Mouse (Mus musculus): ENCODE results near the gene Gm28539. TPM values are rescaled to one million over a fixed set of nuclear protein-coding genes. Genes with fewer than 3 reads are reported as not detected.

Gm28539 gene
- polyA plus RNA-seq, 1 experiment from 2014 or later, result not detected

- Histone ChIP-seq H3K4me1 (ENCODE audit: insufficient read depth) (peaks cover 4% of the 10 kb centered on the region; the same call in 1 of the 2 replicates), H3K36me3 (ENCODE audit: insufficient read depth) (peaks cover 28% of the 10 kb centered on the region; the same call in 1 of the 2 replicates), H3K27ac (ENCODE audit: low read depth) (peak overlapping the region; percentile 95), H3K4me2 (peak overlapping the region; percentile 87), H3K9ac (peak overlapping the region; percentile 87), H3K9me3 (ENCODE audit: low read depth, low read length) (no peaks in the 10 kb centered on the region), H3K27me3 (ENCODE audit: insufficient read depth, low read length) (no peaks in the 10 kb centered on the region), H3K4me3 (ENCODE audit: low read depth, low read length) (peak overlapping the region; percentile 94)
- WGBS, result 19% methylated on average over 20 of the region's 20 CpGs
- ATAC-seq (ENCODE audit: insufficient read depth) (no peak), DNase-seq (no peak)
- TF ChIP-seq CTCF (IDR thresholded peaks at IDR 0.05; ENCODE audit: low read depth), result no peak; the same call in 1 of the 2 replicates
These were observed 41.8 kb downstream of the Gm28539 start for GRCm38 (mm10) chr16:18878091-18878720.

- DNase-seq (no peak), ATAC-seq (ENCODE audit: insufficient read depth) (no peak)
- Histone ChIP-seq H3K9me3 (ENCODE audit: low read depth, low read length) (no peaks in the 10 kb centered on the region), H3K4me3 (ENCODE audit: low read depth, low read length) (no peak overlapping the region), H3K27ac (ENCODE audit: low read depth) (no peak overlapping the region), H3K4me2 (no peak overlapping the region), H3K4me1 (ENCODE audit: insufficient read depth) (no peaks in the 10 kb centered on the region), H3K36me3 (ENCODE audit: insufficient read depth) (peaks cover 12% of the 10 kb centered on the region; the same call in 1 of the 2 replicates), H3K9ac (no peak overlapping the region), H3K27me3 (ENCODE audit: insufficient read depth, low read length) (no peaks in the 10 kb centered on the region)
- TF ChIP-seq CTCF (IDR thresholded peaks at IDR 0.05; ENCODE audit: low read depth), result no peak
These were observed 47.7 kb downstream of the Gm28539 start for GRCm38 (mm10) chr16:18884044-18884443.

GRCm38 (mm10) chr16:18893840-18894372, 57.5 kb downstream of the Gm28539 start:
- 60% methylated on average over 4 of the region's 4 CpGs for WGBS
- H3K4me1 ChIP-seq (ENCODE audit: insufficient read depth), result no peaks in the 10 kb centered on the region
- H3K36me3 ChIP-seq (ENCODE audit: insufficient read depth), result peaks cover 28% of the 10 kb centered on the region
- no peak for TF ChIP-seq CTCF (IDR thresholded peaks at IDR 0.05; ENCODE audit: low read depth)
- no peak for DNase-seq
- no peak for ATAC-seq (ENCODE audit: insufficient read depth)
- H3K9ac ChIP-seq, result no peak overlapping the region
- no peak overlapping the region for H3K4me3 ChIP-seq (ENCODE audit: low read depth, low read length)
- H3K9me3 ChIP-seq (ENCODE audit: low read depth, low read length), result no peaks in the 10 kb centered on the region
- H3K27me3 ChIP-seq (ENCODE audit: insufficient read depth, low read length), result no peaks in the 10 kb centered on the region
- H3K27ac ChIP-seq (ENCODE audit: low read depth), result no peak overlapping the region
- H3K4me2 ChIP-seq, result no peak overlapping the region

GRCm38 (mm10) chr16:18895249-18895648, 58.9 kb downstream of the Gm28539 start:
- no peak overlapping the region for H3K4me3 ChIP-seq (ENCODE audit: low read depth, low read length)
- no peak for ATAC-seq (ENCODE audit: insufficient read depth)

GRCm38 (mm10) chr16:18896429-18896828, 60.0 kb downstream of the Gm28539 start:
- Histone ChIP-seq H3K4me3 (ENCODE audit: low read depth, low read length) (no peak overlapping the region), H3K27ac (ENCODE audit: low read depth) (no peak overlapping the region), H3K4me2 (no peak overlapping the region), H3K36me3 (ENCODE audit: insufficient read depth) (peaks cover 49% of the 10 kb centered on the region), H3K4me1 (ENCODE audit: insufficient read depth) (no peaks in the 10 kb centered on the region), H3K27me3 (ENCODE audit: insufficient read depth, low read length) (no peaks in the 10 kb centered on the region), H3K9ac (no peak overlapping the region), H3K9me3 (ENCODE audit: low read depth, low read length) (no peaks in the 10 kb centered on the region)
- DNase-seq, result peak; percentile 4
- ATAC-seq (ENCODE audit: insufficient read depth), result no peak
- 63% methylated on average over 10 of the region's 10 CpGs for WGBS
- TF ChIP-seq CTCF (IDR thresholded peaks at IDR 0.05; ENCODE audit: low read depth), result no peak

More at GRCm38 (mm10) chr16:18895249-18895648, 58.9 kb downstream of the Gm28539 start:
- Histone ChIP-seq H3K36me3 (ENCODE audit: insufficient read depth) (peaks cover 41% of the 10 kb centered on the region), H3K27ac (ENCODE audit: low read depth) (no peak overlapping the region), H3K9ac (no peak overlapping the region), H3K4me2 (no peak overlapping the region), H3K4me1 (ENCODE audit: insufficient read depth) (no peaks in the 10 kb centered on the region), H3K27me3 (ENCODE audit: insufficient read depth, low read length) (no peaks in the 10 kb centered on the region), H3K9me3 (ENCODE audit: low read depth, low read length) (no peaks in the 10 kb centered on the region)
- no peak for TF ChIP-seq CTCF (IDR thresholded peaks at IDR 0.05; ENCODE audit: low read depth)
- DNase-seq, result no peak
- WGBS, result 75% methylated on average over 3 of the region's 3 CpGs

GRCm38 (mm10) chr16:18905648-18906047, 69.3 kb downstream of the Gm28539 start:
- Histone ChIP-seq H3K27me3 (ENCODE audit: insufficient read depth, low read length) (no peaks in the 10 kb centered on the region), H3K36me3 (ENCODE audit: insufficient read depth) (peaks cover 46% of the 10 kb centered on the region), H3K4me1 (ENCODE audit: insufficient read depth) (no peaks in the 10 kb centered on the region), H3K4me2 (no peak overlapping the region), H3K27ac (ENCODE audit: low read depth) (no peak overlapping the region), H3K4me3 (ENCODE audit: low read depth, low read length) (no peak overlapping the region), H3K9ac (no peak overlapping the region), H3K9me3 (ENCODE audit: low read depth, low read length) (no peaks in the 10 kb centered on the region)
- TF ChIP-seq CTCF (IDR thresholded peaks at IDR 0.05; ENCODE audit: low read depth), result no peak
- 83% methylated on average over 1 of the region's 1 CpGs for WGBS
- no peak for ATAC-seq (ENCODE audit: insufficient read depth)
- DNase-seq, result no peak

- WGBS, result 91% methylated on average over 4 of the region's 4 CpGs
These were observed 79.7 kb downstream of the Gm28539 start for GRCm38 (mm10) chr16:18916064-18916463.

More at GRCm38 (mm10) chr16:18916064-18916463, 79.7 kb downstream of the Gm28539 start:
- no peaks in the 10 kb centered on the region for H3K27me3 ChIP-seq (ENCODE audit: insufficient read depth, low read length)
- H3K4me1 ChIP-seq (ENCODE audit: insufficient read depth), result no peaks in the 10 kb centered on the region
- ATAC-seq (ENCODE audit: insufficient read depth) (no peak), DNase-seq (no peak)
- no peak for TF ChIP-seq CTCF (IDR thresholded peaks at IDR 0.05; ENCODE audit: low read depth)
- no peak overlapping the region for H3K27ac ChIP-seq (ENCODE audit: low read depth)
- H3K4me3 ChIP-seq (ENCODE audit: low read depth, low read length), result no peak overlapping the region
- H3K9me3 ChIP-seq (ENCODE audit: low read depth, low read length), result no peaks in the 10 kb centered on the region
- H3K36me3 ChIP-seq (ENCODE audit: insufficient read depth), result peaks cover 66% of the 10 kb centered on the region
- no peak overlapping the region for H3K9ac ChIP-seq
- no peak overlapping the region for H3K4me2 ChIP-seq

Measured in lung, embryonic 14.5 days (tissue).